Mouse (Mus musculus) olfactory bulb, adult 2 months (tissue): ENCODE measurements around the gene B4galnt2. TPM values are rescaled to one million over a fixed set of nuclear protein-coding genes. Genes with fewer than 3 reads are reported as not detected.
"Not testable (repeated sequence)": the region's sequence is repeated elsewhere in the genome, so short reads cannot be mapped to it uniquely, and the experiment has no call there.

Experiments
- H3K27ac ChIP-seq: fragments of 200-500 bp; 2 replicates; pipeline ENCODE4 v1.5.1; 2012; ENCODE audit warnings: low read depth, low read length; ENCODE audit not compliant: insufficient read depth
- H3K4me1 ChIP-seq: fragments of 200-500 bp; 2 replicates; pipeline ENCODE4 v1.6.1; 2012; ENCODE audit warnings: low read length; ENCODE audit not compliant: control insufficient read depth, insufficient read depth
- H3K4me3 ChIP-seq: fragments of 200-500 bp; 2 replicates; pipeline ENCODE4 v1.5.1; 2012; ENCODE audit warnings: mild to moderate bottlenecking, low read depth, low read length, moderate library complexity; ENCODE audit not compliant: insufficient read depth
- CTCF ChIP-seq: fragments of 200-500 bp; IDR thresholded peaks from 2 replicates; pipeline ENCODE4 v1.5.1; 2012; ENCODE audit warnings: low read depth, mild to moderate bottlenecking, low read length, moderate library complexity; ENCODE audit not compliant: insufficient read depth
- POLR2A ChIP-seq: fragments of 200-500 bp; IDR thresholded peaks from 2 replicates; pipeline ENCODE4 v1.6.1; 2012; ENCODE audit warnings: mild to moderate bottlenecking, low read depth, low read length, moderate library complexity; ENCODE audit not compliant: insufficient read depth
- whole genome bisulfite sequencing: fragments of 180-500 bp; shearing (Covaris S2); methylation state at CpG from one replicate; pipeline ENCODE4 v1.1.7; 2018; 5-methylcytosine and 5-hydroxymethylcytosine counted together
- polyA plus RNA-seq: library from polyadenylated mRNA; stranded (reverse); fragments of >200 nt; gene quantifications from 2 replicates; pipeline ENCODE4 v1.2.4, GENCODE M21; 2012; ENCODE audit warnings: low replicate concordance; ENCODE audit not compliant: missing spikeins, insufficient read depth, insufficient read length

The B4galnt2 gene
- polyA plus RNA-seq, 1 experiment = not detected

DNA sequence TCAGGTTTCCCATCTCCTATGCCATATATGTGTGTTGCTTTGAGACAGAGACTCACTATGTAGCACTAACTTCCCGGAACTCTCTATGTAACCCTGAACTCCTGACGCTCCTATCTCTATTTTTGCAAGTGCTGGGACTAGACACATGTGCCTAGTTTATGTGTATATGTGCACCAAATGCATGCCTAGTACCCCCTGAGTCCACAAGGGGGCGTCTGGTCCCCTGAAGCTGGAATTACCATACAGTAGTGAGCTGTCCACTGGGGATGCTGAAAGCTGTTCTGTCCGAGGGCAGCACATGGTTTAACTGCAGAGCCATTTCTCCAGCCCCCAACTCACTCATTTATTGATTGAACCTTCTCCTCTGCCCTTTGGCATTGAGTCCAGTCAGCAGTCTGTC, 11.7 kb upstream of the B4galnt2 start:
- WGBS = 72% methylated on average over 4 of the region's 4 CpGs
- H3K4me1 ChIP-seq = no peaks in the 10 kb centered on the region
- no peak overlapping the region for H3K27ac ChIP-seq
- no peak for TF ChIP-seq CTCF
- no peak for TF ChIP-seq POLR2A
- no peak overlapping the region for H3K4me3 ChIP-seq

DNA sequence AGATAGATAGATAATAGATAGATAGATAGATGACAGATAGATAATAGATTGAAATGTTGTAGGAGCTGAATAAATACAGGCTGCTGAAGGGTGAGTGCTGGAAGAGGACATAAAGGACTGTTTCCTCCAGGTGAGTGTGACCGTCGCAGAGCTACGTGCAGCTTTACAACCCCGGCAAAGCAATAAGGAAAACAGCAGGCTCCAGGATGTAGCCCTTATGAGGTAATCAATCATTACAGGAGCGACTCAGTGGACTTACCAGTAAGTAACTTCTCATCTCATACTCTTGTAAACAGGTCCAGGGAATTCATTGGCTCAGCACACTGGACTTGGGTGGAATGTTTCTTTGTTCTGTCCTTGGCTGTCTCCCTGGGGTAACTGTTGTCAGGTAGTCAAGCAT, 11.3 kb upstream of the B4galnt2 start:
- H3K27ac ChIP-seq = no peak overlapping the region
- no peak overlapping the region for H3K4me3 ChIP-seq
- TF ChIP-seq CTCF = no peak
- no peak for TF ChIP-seq POLR2A
- H3K4me1 ChIP-seq = no peaks in the 10 kb centered on the region
- WGBS = 95% methylated on average over 5 of the region's 5 CpGs

- no peak overlapping the region for H3K4me3 ChIP-seq
- no peak overlapping the region for H3K27ac ChIP-seq
- 35% methylated on average over 2 of the region's 2 CpGs for WGBS
- TF ChIP-seq CTCF = no peak
- no peak for TF ChIP-seq POLR2A
- no peaks in the 10 kb centered on the region for H3K4me1 ChIP-seq
These were observed 9.5 kb upstream of the B4galnt2 start for GRCm38 (mm10) chr11:95924215-95924614.

DNA sequence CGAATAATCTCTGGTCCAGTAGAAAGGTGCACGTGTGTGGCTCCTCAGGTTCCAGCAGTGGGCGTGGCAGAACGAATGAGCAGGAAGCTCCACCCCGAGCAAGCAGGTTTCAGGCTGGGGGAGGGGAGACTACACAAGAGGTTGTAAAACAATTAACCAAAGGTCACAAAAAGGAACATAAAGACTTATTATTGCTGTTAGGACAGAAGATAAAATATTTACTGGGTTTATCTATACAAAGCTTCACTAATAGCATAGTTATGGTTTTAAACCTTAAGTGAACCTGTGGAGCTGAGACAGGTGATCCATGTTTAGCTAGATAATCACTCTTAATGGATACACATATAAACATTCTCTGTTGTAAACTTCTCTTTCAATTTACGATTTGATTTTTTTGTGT, 8.8 kb upstream of the B4galnt2 start:
- not testable (repeated sequence) for H3K4me3 ChIP-seq, H3K4me1 ChIP-seq, H3K27ac ChIP-seq
- 6% methylated on average over 4 of the region's 6 CpGs for WGBS

GRCm38 (mm10) chr11:95921991-95922621, 7.4 kb upstream of the B4galnt2 start:
- Histone ChIP-seq H3K27ac (no peak overlapping the region), H3K4me1 (no peaks in the 10 kb centered on the region), H3K4me3 (no peak overlapping the region)
- TF ChIP-seq CTCF = no peak
- no peak for TF ChIP-seq POLR2A
- 64% methylated on average over 12 of the region's 12 CpGs for WGBS

GRCm38 (mm10) chr11:95916426-95916825, 1.7 kb upstream of the B4galnt2 start:
- H3K4me1 ChIP-seq = no peaks in the 10 kb centered on the region
- TF ChIP-seq CTCF (no peak), POLR2A (no peak)
- no peak overlapping the region for H3K27ac ChIP-seq
- WGBS = 8% methylated on average over 5 of the region's 5 CpGs
- no peak overlapping the region for H3K4me3 ChIP-seq

DNA sequence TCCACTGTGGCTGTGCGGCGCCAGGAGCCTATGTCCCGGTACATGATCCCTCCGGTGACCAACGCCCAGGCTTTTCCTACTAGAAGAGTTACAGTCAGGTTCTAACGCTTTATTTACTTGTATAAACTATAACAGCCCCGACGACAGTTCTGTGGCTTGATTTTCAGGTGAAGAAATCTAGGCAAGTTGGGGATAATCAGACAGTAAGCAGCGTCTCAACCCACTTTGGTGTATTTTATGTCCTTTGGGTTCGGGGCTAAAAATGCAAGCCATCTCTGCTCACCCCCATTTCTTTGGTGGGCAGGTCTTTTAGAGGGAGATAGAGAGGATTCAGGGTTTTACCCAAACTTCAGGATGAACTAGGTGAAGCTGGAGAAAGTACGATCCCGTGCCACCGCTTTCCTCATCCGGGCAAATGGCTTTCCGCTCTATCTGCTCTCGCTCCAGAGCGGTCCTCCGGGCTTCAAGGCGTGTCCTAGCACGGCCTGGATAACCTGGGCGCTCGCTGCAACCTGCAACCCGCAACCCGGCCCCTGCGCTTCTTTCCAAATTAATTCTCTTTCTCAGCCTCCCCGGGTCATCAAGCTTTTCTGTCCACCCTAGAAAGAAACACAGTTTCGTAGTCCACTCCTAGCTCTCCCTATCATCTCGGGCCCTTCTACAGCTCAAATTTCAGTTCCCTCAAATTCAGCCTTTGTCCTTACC, 467 bp upstream of the B4galnt2 start:
- 4% methylated on average over 28 of the region's 28 CpGs for WGBS
- H3K4me3 ChIP-seq = no peak overlapping the region

DNA sequence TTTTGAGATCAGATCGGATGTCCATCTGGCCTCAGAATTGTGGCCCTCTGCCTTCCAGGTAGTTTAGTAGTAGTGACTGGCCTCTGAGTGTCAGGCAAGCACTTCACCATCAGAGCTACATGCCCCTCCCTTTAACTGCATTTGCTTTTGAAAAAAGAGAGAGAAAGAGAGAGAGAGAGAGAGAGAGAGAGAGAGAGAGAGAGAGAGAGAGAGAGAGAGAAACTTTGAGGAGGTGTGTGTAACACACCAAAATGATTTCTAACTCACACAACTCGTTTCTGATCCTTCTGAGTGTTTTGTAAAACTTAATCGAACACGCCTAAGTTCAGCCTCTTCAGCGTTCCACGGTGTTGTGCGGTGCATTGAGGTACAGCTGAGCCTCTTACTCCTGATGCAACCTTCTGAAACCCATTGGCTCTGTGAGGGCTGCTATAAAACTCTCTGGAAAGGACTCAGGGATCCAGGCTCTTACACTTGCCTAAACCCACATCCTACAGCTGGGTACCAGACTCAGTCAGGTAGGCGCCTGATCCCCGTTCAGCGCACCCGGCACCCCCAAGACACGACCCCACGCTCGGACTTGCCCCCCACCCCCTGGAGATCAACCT, 628 bp downstream of the B4galnt2 start:
- TF ChIP-seq POLR2A = no peak
- TF ChIP-seq CTCF = no peak
- no peaks in the 10 kb centered on the region for H3K4me1 ChIP-seq
- no peak overlapping the region for H3K4me3 ChIP-seq
- no peak overlapping the region for H3K27ac ChIP-seq
- 4% methylated on average over 14 of the region's 14 CpGs for WGBS

More for the DNA sequence above, 467 bp upstream of the B4galnt2 start:
- no peak for TF ChIP-seq CTCF
- TF ChIP-seq POLR2A = no peak
- H3K4me1 ChIP-seq = no peaks in the 10 kb centered on the region
- no peak overlapping the region for H3K27ac ChIP-seq

DNA sequence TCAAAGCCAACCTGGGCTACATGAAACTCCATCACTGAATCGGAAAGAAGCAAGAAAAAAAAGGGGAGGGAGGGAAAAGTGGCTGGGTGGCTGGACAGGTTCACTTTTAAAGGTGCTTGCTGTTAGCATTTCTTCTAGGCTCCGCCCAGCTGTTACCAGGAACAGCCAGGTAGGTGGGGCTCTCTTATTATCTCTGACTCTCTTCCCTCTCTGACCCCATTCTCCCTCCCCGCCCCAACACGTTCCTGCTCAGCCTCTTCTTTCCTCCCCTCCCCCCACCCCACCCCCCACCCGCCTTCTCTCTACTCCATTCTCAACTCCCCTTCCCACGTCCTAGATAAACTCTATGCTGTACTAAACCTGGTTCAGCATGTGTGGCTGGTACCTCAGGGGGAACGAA, 3.1 kb downstream of the B4galnt2 start:
- WGBS = 35% methylated on average over 7 of the region's 7 CpGs
- Histone ChIP-seq H3K4me1 (no peaks in the 10 kb centered on the region), H3K4me3 (no peak overlapping the region), H3K27ac (no peak overlapping the region)
- no peak for TF ChIP-seq POLR2A
- TF ChIP-seq CTCF = no peak
